Mouse (Mus musculus) adipocyte (in vitro differentiated cells): ENCODE results near the gene Gramd1b.
A peak's percentile ranks its signal among the peaks of the same experiment; 100 is the strongest.

Experiments
- DNase-seq: peaks from one replicate; pipeline ENCODE4 v3.0.0-alpha.2; 2016; ENCODE audit warnings: low spot score

The Gramd1b gene

GRCm38 (mm10) chr9:40397471-40398245 lies 133.5 kb downstream of the Gramd1b start:
- no peak for DNase-seq

GRCm38 (mm10) chr9:40397036-40397435 lies 134.1 kb downstream of the Gramd1b start:
- peak; percentile 63 for DNase-seq

GRCm38 (mm10) chr9:40396171-40396570 lies 135.0 kb downstream of the Gramd1b start:
- DNase-seq, result no peak

DNA sequence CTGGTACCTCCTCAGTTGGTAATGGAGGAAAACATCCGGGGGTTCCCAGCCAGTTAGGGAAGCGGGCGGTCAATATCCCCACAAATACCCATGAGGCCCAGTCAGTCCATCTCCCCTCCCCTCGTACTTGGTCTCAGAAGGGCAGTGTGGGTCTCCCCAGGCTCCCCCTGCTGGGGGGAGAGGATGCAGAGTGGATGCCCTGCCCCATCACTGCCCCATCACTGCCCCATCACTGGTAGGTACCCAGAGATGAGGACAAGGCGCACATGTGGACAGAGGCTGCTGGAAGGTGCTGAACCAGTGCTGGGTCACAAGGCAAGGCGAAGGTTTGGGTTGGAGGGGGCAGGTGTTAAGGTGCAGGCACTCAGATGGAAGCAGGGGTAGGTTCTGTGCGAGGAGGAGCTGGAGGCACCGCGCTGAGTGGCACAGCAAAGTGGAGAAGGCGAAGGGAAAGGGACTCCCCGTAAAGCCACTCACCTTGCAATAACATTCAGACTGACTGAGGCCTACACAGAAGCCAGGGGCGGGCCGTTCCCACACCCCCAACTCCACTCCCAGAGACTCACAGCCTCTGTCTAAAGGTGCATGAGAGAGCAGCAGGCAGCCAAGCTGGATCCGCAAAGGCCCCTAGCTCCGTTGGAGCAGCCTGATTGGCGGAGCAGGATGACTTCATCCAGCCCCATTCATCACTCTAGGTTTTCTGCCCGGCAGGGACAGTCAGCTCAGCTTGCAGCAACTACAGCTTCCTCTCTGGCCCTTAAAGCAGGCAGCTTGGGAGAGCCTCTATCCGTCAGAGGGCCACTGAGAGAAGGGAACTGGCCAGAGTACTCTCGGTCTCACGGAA lies 139.1 kb downstream of the Gramd1b start:
- DNase-seq, result no peak

- no peak for DNase-seq
Observed at GRCm38 (mm10) chr9:40391359-40391758, 139.8 kb downstream of the Gramd1b start.

DNA sequence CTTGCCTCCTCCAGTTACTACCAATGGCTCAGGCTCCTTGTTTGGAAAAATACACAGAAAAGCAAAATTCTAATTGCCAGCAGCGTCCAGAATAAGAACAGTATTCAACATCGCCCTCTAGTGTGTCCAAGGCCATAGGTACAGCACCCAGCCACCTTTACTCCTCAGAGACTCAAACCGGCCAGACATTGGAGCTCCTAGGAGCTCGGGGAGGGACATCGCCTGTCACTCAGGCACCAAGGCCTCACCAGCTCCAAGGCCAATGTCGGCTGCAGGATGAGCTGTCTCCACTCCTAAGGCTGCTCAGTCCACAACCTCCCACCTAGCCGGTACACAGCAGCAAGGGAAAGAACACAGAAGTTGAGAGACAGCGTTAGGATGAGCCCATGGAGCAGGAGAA lies 140.3 kb downstream of the Gramd1b start:
- DNase-seq, result peak; percentile 68

- no peak for DNase-seq
Observed at GRCm38 (mm10) chr9:40390396-40390760, 140.8 kb downstream of the Gramd1b start.

GRCm38 (mm10) chr9:40389669-40390395 lies 141.4 kb downstream of the Gramd1b start:
- no peak for DNase-seq

DNA sequence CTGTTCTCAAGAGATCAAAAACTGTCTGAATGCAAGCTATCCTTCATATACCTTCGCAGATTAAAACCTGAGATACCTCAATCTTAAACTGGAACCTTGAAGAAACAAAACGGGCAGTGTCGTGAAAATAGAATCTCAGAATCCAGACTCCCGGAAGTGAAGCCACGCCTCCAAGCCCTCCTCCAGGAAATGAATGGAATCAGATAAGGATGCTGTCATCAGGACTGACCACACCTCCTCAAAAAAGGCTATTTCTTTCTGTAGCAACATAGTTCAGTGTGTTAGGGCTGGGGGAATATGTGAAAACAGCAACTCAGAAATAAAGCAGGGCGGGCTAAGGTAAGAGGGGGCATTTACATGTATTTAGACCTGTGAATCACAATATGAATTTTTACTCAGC lies 142.0 kb downstream of the Gramd1b start:
- DNase-seq, result no peak

DNA sequence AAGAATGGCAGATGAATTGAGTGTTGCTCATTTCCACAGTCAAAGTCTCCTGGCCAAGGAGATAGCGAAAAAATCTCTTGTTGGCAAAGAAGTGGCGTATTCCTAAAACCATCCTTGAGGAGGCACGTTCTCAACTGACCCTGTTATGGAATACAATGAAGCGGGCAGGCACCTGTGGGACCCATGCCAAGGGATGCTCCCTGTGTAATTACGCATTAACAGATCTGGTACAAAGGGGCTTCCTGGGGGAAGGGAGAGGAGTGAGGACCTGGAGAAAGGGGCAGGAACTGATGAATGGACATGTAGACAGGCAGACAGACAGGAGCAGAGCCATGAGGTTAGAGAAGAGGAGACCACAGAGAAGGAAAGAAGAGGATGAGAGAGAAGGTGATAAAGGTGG lies 146.4 kb downstream of the Gramd1b start:
- no peak for DNase-seq

DNA sequence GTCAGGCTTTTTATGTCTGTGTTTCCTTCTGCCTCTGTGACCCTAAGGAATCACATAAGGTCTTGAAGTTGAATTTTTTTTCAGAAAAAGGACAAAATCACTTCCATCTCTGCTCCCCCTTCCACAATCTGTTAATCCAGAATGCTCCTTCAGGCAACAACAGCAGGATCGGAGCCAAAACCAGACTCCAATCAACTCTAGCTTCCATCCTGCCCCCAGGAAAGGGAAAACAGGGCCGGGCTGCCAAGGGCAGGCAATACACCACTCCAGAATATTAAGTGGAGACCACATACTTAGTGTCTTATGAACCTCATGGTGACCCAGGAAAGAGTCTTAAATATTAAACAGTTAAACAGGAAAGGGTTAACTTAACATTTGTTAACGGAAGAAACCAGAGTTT lies 148.7 kb downstream of the Gramd1b start:
- no peak for DNase-seq

DNA sequence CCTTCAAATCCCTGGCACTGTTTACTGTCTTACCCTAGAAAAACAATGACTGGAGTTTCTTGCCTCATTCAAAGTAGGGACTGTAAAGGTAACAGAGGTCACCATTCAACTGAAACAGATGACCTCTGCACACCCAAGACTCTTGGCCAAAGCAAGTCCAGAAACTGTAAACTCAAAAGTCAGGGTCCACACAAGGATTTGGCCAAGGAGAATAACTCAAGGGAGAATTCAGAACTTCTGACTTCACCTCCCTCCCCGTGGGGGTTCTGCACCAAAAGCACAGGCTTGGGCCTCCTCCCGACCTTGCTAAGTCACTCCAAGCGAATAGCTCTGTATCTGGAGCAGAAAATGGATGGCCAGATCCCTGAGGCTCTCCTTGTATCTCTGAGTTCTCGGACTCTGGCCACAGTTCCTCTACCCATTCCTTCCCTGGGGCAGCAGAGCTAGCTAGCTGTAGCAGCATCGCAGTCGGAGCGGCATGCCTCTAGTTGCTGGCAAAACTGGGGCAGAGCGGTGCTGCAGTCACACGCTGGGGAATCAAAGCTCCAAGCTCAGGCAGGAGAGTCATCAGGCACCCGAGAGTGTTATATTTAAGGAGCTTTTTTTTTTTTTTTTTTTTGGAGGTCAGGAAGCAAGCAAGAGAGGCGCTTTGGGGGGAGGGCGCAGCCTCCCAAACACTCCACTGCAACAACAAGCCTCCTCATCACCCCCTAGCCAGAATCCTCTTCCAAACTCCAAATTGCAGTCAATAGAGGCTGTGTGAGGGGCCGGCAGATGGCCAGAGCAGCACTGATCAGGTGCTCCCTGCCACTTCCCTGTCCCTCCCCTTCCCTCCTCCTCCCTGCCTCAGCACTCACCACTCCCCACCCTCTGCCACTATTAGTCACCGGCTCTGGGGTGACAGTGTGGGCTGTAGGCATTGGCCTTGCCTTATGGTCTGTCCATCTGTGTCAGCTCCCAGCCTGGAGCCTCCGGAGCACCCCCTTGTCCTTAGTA lies 149.5 kb downstream of the Gramd1b start:
- peak; percentile 21 for DNase-seq

DNA sequence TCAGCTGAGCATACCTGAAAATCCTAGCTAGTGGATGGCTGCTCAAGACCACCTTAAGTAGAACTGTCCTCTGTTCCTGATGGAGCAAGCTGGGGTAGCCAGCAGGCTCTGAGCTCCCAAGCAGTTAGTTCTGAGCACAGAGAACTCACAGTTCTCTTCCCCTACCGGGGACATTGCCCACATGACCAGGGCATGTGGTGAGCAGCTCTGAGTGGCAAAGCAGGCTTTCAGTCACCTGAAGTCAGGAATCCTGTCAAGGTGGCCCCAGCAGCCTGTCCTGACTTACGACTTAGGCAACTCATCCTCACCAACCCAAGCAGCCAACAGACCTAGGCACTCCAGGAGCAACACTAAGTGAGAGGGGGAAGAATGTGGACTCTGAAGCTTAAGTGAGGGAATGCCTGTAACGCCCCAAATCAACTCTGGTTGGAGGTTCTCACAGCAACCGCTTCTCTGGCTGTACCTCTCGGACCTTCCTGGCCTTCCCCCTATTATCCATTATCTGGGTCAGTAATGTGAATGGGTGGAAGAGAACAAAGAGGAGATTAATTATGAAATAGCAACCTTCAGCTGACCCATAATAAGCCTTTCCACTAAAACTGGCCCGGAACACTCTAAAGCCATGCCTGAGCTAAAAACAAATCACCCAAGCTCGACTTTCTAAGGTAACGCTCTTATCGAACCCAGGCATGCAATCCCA lies 154.3 kb downstream of the Gramd1b start:
- no peak for DNase-seq

- DNase-seq, result no peak
Observed at GRCm38 (mm10) chr9:40376139-40376541, 155.0 kb downstream of the Gramd1b start.

GRCm38 (mm10) chr9:40375518-40375917 lies 155.7 kb downstream of the Gramd1b start:
- DNase-seq, result no peak

DNA sequence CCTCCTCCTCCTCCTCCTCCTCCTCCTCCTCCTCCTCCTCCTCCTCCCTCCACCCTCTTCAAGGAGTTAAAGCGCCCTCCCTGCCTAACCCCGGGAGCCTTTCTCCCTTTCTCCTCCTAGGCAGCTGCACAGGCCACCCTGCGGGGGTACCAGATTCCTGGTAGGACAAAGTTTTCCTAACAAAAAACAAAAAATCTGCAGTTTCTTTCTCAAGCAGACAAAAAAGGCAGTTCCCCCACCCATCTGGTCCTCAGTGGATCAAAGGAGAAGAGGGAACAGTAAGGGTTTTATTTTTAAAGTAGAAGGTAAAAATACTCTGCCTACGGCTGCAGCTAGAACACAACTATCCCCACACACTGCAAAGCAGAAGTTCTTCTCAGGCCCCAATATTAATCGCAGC lies 156.2 kb downstream of the Gramd1b start:
- DNase-seq, result no peak

GRCm38 (mm10) chr9:40374533-40374971 lies 156.6 kb downstream of the Gramd1b start:
- no peak for DNase-seq

- no peak for DNase-seq
Observed at GRCm38 (mm10) chr9:40374052-40374451, 157.1 kb downstream of the Gramd1b start.

DNA sequence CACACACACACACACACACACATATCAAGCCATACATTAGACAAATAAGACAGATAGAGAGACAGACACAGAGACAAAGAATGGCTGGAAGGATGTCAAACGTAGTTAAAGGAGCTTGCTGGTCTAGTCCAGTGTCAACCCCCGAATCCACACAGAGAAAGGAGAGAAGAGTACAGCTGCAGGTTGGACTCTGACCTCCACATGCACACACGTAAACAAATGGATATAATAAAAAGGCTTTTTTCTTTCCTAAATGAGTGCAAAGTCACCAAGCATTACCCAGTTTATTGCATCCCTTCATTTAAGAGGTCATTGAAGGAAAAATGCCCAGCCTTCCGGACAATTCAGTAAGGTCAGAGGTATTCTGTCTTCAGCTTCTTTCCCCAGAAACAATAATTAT lies 161.0 kb downstream of the Gramd1b start:
- DNase-seq, result no peak

DNA sequence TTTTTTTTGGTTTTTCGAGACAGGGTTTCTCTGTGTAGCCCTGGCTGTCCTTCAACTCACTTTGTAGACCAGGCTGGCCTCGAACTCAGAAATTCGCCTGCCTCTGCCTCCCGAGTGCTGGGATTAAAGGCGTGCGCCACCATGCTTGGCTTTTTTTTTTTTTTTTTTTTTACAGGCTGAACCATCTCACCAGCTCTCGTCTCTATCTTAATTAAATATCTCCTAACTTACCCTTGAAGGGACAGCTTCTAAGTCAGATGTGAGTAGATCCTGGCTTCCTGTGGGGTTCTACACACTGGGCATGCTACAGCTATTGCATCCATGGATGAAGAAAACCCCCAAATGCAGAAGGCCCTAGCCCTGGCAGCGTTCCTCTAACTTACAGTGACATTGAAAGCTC lies 164.4 kb downstream of the Gramd1b start:
- no peak for DNase-seq

DNA sequence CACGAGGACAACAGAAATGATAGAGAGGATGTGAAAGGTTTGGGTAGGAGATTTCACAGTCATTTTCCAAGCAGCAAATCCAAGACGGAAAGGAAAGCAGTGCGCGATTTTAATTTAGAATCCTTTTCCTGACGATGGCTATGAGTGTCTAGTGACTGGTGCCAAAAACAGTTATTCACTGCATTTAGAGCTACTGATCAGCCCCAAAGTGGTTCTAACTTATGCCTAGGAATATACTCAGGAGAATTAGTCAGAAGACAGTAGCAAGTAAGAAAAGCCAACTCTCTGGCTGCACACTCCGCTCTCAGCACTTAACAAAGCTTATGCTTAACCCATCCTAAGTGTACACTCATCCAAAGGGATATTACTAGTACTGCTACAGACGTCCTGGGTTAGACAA lies 166.9 kb downstream of the Gramd1b start:
- no peak for DNase-seq
